Mouse (Mus musculus): ENCODE data around the gene Abcf2.
A peak's percentile ranks its signal among the peaks of the same experiment; 100 is the strongest.

The Abcf2 gene

DNA sequence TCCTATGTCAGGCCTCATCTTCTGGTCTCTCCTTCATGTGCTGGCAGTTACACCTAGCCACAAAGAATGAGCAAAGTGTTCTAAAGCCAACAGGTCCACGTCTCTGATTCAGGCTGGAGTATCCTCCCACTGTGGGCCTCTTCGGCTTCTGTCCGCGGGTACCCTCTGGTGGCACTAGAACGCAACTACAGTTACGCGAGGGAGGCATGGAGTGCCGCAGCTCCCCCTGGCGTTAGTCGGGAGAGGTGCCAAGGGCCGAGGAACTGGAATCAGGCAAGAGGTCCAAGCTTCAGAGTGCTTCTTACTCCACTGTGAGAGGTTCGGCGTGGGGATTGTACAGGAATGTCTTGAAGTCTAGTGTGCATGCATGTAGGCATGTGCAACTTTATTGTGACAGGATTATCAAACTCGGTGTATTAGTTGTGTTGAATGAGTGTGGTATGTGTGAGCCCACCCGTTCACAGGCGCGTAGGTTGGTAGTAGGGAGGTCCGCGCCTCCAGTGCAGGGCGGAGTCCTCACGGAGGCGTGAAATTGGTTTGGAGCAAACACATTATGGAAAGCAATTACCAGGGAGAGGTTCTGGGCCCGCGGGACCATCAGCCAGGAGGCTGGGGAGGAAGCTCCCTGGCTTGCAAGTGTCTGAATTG, 47.1 kb downstream of the Abcf2 start:
- DNase-seq (ENCODE audit: extremely low spot score, low spot score), result peak; percentile 94

DNA sequence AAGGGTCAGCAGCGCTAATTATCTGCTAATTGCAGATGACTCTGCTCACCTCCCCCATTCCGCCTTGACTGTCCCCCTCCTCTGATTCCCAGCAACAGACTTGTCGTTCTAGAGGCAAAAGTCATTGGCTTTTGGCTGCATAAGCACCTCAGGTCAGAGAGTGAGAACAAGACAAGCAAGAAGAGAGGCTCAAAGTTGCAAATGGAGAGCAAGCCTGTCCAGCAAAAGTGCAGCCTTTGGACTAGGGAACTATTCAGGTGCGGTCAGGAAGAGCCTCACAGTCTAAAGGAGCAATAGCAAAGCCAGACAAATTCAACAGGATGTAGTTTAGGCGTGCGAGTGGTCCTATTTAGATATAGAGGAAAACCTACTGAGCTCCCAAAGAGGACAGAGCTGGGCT, 49.5 kb downstream of the Abcf2 start:
- peak; percentile 39 for DNase-seq (ENCODE audit: extremely low spot score, low spot score)

DNA sequence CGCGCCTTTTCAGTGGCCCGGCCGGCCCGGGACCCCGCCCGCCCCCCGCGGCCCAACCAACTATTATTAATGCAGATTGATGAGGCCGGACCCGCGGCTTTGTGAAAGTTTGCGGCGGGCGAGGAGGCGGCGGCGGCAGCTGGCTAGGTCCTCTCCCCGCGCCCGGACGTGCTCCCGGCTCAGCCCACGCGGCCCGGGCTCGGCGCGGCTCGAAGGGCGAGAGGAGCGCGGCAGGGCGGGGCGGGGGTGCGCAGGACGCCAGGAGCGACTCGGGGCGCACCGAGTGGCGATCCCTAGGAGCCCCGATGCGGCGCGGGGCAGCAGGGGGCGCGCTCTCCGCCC, 50.4 kb downstream of the Abcf2 start, which contains the start of gene Gbx1:
Gene Gbx1, minus strand, starts transcription at position 314 of the 342 bp plus-strand sequence.
- peak; percentile 81 for DNase-seq (ENCODE audit: extremely low spot score, low spot score)

DNA sequence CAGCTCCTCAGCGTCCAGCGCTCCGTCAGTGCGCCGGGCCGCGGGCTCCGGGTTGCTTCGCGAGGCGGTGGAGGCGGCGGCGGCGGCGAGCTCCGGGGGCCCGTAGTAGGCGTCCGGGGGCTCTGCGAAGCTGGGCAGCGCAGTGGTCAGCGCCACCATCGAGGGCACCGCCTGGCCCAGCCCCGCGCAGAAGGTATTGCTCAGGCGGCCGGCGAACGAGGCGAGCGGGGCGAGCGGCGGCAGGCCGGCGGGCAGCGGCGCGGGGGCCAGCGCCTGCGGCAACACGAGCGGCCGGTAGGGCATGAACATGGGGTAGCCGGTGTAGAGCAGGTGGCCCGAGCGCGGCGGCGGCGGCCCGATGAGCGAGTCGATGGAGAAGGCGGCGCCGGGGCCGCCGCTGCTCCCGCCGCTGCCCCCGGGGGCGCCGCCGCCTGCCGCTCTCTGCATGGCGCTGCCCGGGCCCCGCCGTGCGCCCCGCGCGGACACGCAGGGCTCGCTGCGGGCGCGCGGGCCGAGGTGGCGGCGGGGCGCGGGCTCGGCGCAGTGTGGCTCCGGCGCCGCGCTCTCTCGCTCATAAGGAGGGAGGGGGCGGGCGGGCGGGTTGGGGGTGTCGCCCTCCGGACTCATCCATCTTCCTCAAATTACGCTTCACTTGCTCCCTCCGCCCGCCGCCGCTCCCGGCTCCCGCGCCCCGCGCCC, 50.9 kb downstream of the Abcf2 start:
- DNase-seq (ENCODE audit: extremely low spot score, low spot score), result peak; percentile 57

DNA sequence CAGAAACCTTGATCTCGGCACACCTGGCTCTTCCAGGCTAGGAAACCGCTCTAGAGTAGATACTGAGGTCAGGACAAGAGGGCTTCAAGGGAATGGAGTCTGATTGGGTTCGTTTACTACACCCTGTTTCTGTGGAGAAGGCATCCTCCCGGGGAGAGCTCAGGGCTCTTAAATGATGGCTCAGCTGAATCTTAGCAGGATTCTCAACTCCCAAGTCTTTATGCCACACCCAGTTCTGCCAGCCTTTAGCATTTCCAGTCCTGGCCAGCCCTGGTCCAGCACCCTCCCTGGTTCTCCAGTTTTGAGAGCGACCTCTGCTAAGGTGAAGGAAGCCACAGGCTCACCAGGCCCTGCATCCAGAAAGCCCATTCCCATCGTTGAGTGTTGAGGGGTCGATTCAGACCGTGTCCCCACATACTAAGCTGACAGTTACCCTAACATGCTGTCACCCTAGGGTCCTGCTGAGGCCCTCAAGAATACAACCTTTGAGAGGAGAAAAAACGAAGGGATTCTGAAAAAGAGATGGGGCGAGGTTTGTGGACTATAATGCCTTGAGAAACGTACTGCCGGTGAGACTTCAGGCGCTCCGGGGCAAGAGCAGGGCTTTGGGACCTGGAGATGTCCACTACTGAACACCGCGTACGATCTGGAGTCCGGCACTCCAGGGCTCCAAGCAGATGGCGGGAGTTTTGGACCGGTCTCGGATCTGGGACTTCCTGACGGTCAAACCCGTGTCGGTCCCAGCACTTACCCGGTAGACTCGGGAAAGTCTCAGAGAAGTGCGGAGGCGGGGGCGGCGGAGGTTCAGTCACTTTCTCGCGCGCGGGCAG, 51.7 kb downstream of the Abcf2 start:
- DNase-seq (ENCODE audit: extremely low spot score, low spot score), result peak; percentile 66

DNA sequence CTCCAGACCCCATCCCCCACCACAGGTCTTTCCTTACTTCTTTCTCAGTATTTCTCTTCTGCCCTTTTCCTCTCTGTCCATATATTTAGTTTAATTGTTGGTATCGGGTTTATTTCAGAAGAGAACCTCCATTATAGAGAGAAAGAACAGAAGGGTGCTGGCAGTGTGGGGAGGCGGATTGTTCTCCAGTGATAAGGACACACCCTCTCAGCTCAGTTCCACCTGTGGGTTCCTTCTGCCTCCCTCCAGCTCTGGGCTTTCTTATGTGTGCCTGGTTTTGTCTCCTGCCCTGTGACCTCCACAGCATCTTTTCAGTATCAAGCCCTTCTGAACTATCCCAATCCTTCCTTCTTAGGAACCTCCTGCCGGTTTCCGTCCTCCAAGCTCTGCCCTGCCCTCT, 52.7 kb downstream of the Abcf2 start:
- no peak for DNase-seq (ENCODE audit: extremely low spot score, low spot score)

DNA sequence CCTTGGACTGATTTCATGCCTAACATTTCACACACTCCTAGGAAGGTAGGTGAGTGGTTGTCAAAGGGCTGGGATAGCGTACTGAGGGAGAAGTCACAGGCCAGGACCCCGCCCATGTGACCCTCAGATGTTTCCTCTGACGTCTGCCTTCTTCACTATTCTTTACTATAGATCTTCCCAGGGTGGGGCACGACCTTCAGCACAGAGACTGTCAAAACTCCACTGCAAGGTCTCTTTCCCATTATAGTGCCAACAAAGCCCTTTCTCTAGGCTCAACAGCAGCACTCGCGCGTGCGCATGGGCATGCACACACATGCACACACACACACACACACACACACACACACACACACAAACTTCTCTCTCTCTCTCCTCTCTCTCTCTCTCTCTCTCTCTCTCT, 53.5 kb downstream of the Abcf2 start:
- DNase-seq (ENCODE audit: extremely low spot score, low spot score), result no peak

DNA sequence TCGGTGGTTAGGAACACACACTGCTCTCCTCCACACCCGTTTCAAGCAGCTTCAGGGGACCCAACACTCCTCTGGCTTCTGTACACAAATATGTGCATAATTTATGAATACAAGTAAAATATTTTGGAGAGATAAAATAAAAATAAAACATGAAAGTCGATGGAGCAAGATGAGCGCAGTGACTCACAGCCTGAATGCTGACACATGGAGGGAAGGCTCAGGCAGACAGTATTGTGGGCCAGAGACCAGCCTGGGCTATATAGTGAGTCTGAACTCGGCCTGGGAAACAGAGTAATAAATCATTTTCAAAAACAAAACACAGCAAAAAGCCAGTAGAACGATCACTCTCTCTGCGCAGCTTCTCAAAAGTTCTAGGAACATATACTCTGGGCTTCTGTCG, 55.9 kb downstream of the Abcf2 start:
- no peak for DNase-seq (ENCODE audit: extremely low spot score, low spot score)
